Mouse (Mus musculus): ENCODE measurements around the gene Mllt3. TPM values are rescaled to one million over a fixed set of nuclear protein-coding genes. Genes with fewer than 3 reads are reported as not detected.

The Mllt3 gene
- total and polyA plus RNA-seq, 2 experiments = 0.62 to 2.6 TPM

DNA sequence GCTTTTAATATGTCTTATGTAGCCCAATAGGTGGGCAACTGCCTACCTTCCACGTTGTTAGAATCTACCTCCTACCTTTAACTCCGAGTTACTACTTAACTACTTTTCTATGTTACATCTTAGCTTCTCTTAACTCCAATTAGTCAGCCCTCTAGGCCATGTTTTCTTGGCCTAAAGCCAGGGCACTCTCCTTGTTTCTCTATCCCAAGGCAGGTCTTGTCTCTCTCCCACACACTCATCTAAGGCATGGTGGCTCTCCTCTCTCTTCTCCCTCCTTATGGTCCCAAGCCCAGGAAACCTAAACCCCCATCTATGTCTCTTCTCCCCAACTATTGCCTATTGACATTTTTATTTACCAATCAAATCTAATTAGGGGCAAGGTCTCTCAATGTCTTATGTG is 273.5 kb downstream of the Mllt3 start:
- Histone ChIP-seq H3K4me1 (ENCODE audit: control insufficient read depth, insufficient read depth, low read length) (no peaks in the 10 kb centered on the region), H3K79me2 (ENCODE audit: control insufficient read depth, insufficient read depth, low read length) (no peaks in the 10 kb centered on the region), H3K27ac (replicated peaks; ENCODE audit: insufficient read depth, low read depth, low read length) (no peak overlapping the region), H3K36me3 (ENCODE audit: control insufficient read depth, insufficient read depth, low read length) (no peaks in the 10 kb centered on the region), H3K9ac (ENCODE audit: low read depth, low read length) (no peak overlapping the region), H3K27me3 (ENCODE audit: control insufficient read depth, insufficient read depth, low read length) (no peaks in the 10 kb centered on the region; the same call in 1 of the 2 replicates), H3K4me3 (ENCODE audit: insufficient read depth, low read depth, low read length) (no peak overlapping the region)
- TF ChIP-seq CTCF (IDR thresholded peaks at IDR 0.05; ENCODE audit: low read depth, low read length) (no peak), POLR2A (IDR thresholded peaks at IDR 0.05; ENCODE audit: extremely low read depth, insufficient read depth, low read length) (no peak)
- DNase-seq (ENCODE audit: extremely low read depth, low read depth, low spot score) = no peak
- WGBS = 70% methylated on average over 2 of the region's 2 CpGs

DNA sequence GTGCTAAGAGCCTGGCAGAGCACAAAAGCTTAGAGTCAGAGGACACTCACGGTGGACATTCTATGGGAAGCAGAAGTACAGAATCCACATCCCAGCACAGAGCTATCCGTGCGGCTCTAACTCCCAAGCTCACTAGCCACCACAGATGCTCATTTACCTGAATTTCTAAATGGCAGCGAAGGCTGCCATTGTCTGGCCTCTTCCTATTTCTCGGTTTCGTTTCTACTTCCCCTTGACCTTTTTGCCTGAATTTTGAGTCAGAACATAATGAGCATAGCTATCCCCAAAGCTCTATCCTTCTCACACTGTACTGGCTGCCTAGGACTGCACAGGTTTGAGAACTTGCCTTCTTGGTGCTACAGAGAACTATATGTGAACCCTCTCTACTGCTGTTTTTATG is 274.1 kb downstream of the Mllt3 start:
- H3K27me3 ChIP-seq (ENCODE audit: control insufficient read depth, insufficient read depth, low read length) = no peaks in the 10 kb centered on the region; the same call in 1 of the 2 replicates

DNA sequence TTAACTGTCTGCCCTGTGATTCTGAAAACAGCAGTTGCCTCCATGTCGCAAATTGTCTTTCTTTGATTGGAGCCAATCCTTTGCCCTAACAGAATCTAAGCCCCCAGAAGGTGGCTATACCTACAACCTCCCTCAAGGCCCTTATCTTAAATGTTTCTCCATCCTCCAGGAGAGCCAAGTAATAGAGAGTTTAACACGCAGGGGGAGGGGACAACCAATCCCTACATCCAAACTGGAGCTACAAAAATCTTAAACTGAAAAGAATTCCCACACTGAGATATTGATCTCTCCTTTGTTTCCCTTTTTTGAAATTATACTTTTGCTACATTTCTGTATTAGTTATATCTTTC is 281.7 kb downstream of the Mllt3 start:
- Histone ChIP-seq H3K79me2 (ENCODE audit: control insufficient read depth, insufficient read depth, low read length) (no peaks in the 10 kb centered on the region), H3K4me3 (ENCODE audit: insufficient read depth, low read depth, low read length) (no peak overlapping the region), H3K4me1 (ENCODE audit: control insufficient read depth, insufficient read depth, low read length) (no peaks in the 10 kb centered on the region), H3K9ac (ENCODE audit: low read depth, low read length) (no peak overlapping the region), H3K27ac (replicated peaks; ENCODE audit: insufficient read depth, low read depth, low read length) (no peak overlapping the region), H3K27me3 (ENCODE audit: control insufficient read depth, insufficient read depth, low read length) (no peaks in the 10 kb centered on the region; the same call in 1 of the 2 replicates), H3K36me3 (ENCODE audit: control insufficient read depth, insufficient read depth, low read length) (no peaks in the 10 kb centered on the region)
- WGBS = 95% methylated on average over 2 of the region's 2 CpGs
- TF ChIP-seq POLR2A (IDR thresholded peaks at IDR 0.05; ENCODE audit: extremely low read depth, insufficient read depth, low read length) = no peak
- TF ChIP-seq CTCF (IDR thresholded peaks at IDR 0.05; ENCODE audit: low read depth, low read length) = no peak
- no peak for DNase-seq (ENCODE audit: extremely low read depth, low read depth, low spot score)

More for the DNA sequence above, 274.1 kb downstream of the Mllt3 start:
- no peak for DNase-seq (ENCODE audit: extremely low read depth, low read depth, low spot score)
- H3K36me3 ChIP-seq (ENCODE audit: control insufficient read depth, insufficient read depth, low read length) = no peaks in the 10 kb centered on the region
- H3K4me1 ChIP-seq (ENCODE audit: control insufficient read depth, insufficient read depth, low read length) = no peaks in the 10 kb centered on the region
- 85% methylated on average over 6 of the region's 6 CpGs for WGBS
- H3K4me3 ChIP-seq (ENCODE audit: insufficient read depth, low read depth, low read length) = no peak overlapping the region
- no peaks in the 10 kb centered on the region for H3K79me2 ChIP-seq (ENCODE audit: control insufficient read depth, insufficient read depth, low read length)
- H3K27ac ChIP-seq (replicated peaks; ENCODE audit: insufficient read depth, low read depth, low read length) = no peak overlapping the region
- TF ChIP-seq POLR2A (IDR thresholded peaks at IDR 0.05; ENCODE audit: extremely low read depth, insufficient read depth, low read length) = no peak
- TF ChIP-seq CTCF (IDR thresholded peaks at IDR 0.05; ENCODE audit: low read depth, low read length) = no peak
- no peak overlapping the region for H3K9ac ChIP-seq (ENCODE audit: low read depth, low read length)

DNA sequence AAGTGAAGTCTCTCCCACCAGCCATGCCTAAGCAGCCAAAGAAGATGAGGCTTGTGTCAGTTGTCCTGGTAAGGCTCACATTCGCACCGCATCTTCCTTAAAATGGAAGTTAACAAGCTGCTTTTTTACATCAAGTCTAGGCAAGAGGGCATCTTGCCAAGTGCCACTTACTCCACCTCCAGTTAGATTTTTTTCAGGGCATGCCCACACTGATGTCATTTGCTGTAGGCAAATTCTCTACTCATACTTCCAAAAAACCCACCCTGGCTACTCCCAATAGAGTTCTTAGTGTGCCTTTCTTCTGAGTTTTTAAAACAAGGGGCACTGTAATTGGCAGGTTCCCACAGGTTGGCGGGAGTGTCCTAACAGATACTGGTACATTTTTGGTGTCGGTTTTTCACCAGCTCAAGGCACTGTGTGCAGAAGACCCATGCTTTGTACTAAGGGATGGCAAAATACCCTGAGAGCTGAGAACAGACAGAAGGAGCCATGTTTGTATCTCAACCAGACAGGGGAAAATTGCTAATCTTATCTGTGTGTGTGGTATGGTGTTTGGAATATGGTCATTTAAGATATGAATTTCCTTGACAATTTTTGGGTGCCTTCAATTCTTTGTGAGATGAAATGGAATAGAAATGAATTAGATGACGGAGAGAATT is 282.2 kb downstream of the Mllt3 start:
- no peaks in the 10 kb centered on the region for H3K79me2 ChIP-seq (ENCODE audit: control insufficient read depth, insufficient read depth, low read length)
- no peaks in the 10 kb centered on the region for H3K36me3 ChIP-seq (ENCODE audit: control insufficient read depth, insufficient read depth, low read length)
- H3K27ac ChIP-seq (replicated peaks; ENCODE audit: insufficient read depth, low read depth, low read length) = no peak overlapping the region
- H3K4me3 ChIP-seq (ENCODE audit: insufficient read depth, low read depth, low read length) = no peak overlapping the region
- WGBS = 85% methylated on average over 5 of the region's 5 CpGs
- DNase-seq (ENCODE audit: extremely low read depth, low read depth, low spot score) = no peak
- TF ChIP-seq POLR2A (IDR thresholded peaks at IDR 0.05; ENCODE audit: extremely low read depth, insufficient read depth, low read length) = no peak
- TF ChIP-seq CTCF (IDR thresholded peaks at IDR 0.05; ENCODE audit: low read depth, low read length) = no peak
- no peaks in the 10 kb centered on the region for H3K4me1 ChIP-seq (ENCODE audit: control insufficient read depth, insufficient read depth, low read length)
- H3K27me3 ChIP-seq (ENCODE audit: control insufficient read depth, insufficient read depth, low read length) = no peaks in the 10 kb centered on the region; the same call in 1 of the 2 replicates
- no peak overlapping the region for H3K9ac ChIP-seq (ENCODE audit: low read depth, low read length)

DNA sequence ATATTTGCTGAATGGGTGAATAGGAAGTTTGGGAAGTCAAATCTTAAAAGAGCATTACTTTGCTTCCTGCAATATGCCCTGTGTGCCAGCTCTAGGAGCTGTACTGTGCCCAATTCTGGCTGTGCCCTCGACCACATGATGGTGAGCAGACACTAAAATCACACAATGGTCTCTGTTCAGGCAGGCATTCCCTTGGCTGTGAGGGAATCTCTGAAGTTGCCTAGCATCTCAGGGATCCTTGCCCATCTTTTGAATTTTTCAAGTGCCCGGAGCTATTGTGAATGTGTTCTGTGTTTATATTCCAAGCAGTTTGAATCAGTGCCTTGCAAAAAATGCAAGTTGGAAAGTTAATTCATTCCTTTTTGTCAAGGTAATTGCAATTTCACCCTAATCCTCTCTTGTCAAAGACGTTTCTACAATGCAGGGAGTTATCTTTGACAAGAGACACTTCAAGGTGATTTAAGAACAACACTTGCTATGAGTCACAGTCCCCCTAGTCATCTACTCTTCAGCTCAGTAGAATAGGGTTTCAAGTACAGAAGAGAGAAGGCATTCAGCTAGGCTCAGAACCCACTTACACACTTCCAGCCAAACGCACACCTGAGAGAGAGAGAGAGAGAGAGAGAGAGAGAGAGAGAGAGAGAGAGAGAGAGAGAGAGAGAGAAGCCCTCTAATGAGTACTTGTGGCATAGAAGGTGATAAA is 283.5 kb downstream of the Mllt3 start:
- no peaks in the 10 kb centered on the region for H3K4me1 ChIP-seq (ENCODE audit: control insufficient read depth, insufficient read depth, low read length)
- H3K79me2 ChIP-seq (ENCODE audit: control insufficient read depth, insufficient read depth, low read length) = no peaks in the 10 kb centered on the region
- 52% methylated on average over 4 of the region's 4 CpGs for WGBS
- no peak for TF ChIP-seq CTCF (IDR thresholded peaks at IDR 0.05; ENCODE audit: low read depth, low read length)
- TF ChIP-seq POLR2A (IDR thresholded peaks at IDR 0.05; ENCODE audit: extremely low read depth, insufficient read depth, low read length) = no peak
- H3K4me3 ChIP-seq (ENCODE audit: insufficient read depth, low read depth, low read length) = no peak overlapping the region
- no peaks in the 10 kb centered on the region for H3K27me3 ChIP-seq (ENCODE audit: control insufficient read depth, insufficient read depth, low read length)
- DNase-seq (ENCODE audit: extremely low read depth, low read depth, low spot score) = no peak
- no peak overlapping the region for H3K27ac ChIP-seq (replicated peaks; ENCODE audit: insufficient read depth, low read depth, low read length)
- H3K36me3 ChIP-seq (ENCODE audit: control insufficient read depth, insufficient read depth, low read length) = no peaks in the 10 kb centered on the region
- H3K9ac ChIP-seq (ENCODE audit: low read depth, low read length) = no peak overlapping the region

All from liver, adult 2 months (tissue).